ENCODE assay signal across 16 mouse cellular contexts in the genomic region with DNA sequence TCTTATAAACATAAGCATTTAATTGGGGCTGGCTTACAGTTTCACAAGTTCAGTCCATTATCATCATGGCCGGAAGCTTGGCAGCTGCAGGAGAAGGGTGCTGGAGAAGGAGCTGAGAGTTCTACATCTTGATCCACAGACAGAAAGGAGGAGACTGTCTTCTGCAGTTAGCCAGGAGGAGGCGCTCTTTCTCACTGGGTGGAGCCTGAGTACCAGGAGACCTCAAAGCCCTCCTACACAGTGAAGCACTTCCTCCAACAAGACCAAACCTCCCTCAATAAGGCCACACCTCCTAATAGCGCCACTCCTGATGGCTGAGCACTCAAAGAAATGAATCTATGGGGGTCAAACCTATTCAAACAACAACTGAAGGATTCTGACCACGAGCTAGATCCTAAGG. TPM values are rescaled to one million over a fixed set of nuclear protein-coding genes. Genes with fewer than 3 reads are reported as not detected.
DNase-seq lines count a peak whose midpoint lies in the region; ATAC-seq and TF ChIP-seq lines count a peak whose summit lies in the region.
"Had no signal": no experiment of that assay in that cellular context is flagged by ENCODE, and none has a peak within 500 bp of the region (broad histone marks: within the 10 kb centered on the region; RNA-seq: fewer than 3 reads in every experiment).

No protein-coding gene starts in this region.

- H3K27ac ChIP-seq in ES-Bruce4 (ENCODE audit: insufficient read depth, low read length) = peak overlapping the region; percentile 54
- H3K27ac ChIP-seq in liver, embryonic 13.5 days = peak overlapping the region; percentile 94
- H3K27ac ChIP-seq in neural tube, embryonic 15.5 days (replicated peaks) = no peak overlapping the region
- H3K27ac ChIP-seq: heart, embryonic 13.5 days; midbrain, embryonic 10.5 days had no signal

- DNase-seq in MEL-GATA-1-ER (ENCODE audit: extremely low read depth, low read depth) = peak; percentile 16
- DNase-seq in liver, embryonic 13.5 days = peak; percentile 45
- no peak for DNase-seq in layer of hippocampus, adult 9-11 months
- DNase-seq: adrenal gland, adult 2 months; cerebellum, adult 9-10 months; gastrocnemius, postnatal 36 days; kidney, adult 8-10 months; thymus, postnatal 25 days had no signal

- no peak overlapping the region; the same call in 1 of the 2 replicates for H3K4me2 ChIP-seq in liver, embryonic 13.5 days
- H3K4me2 ChIP-seq in neural tube, embryonic 15.5 days = no peak overlapping the region
- H3K4me2 ChIP-seq: heart, embryonic 13.5 days had no signal

- TF ChIP-seq POLR2A in ES-Bruce4 (IDR thresholded peaks at IDR 0.05; ENCODE audit: insufficient read depth, low read length) = no peak

- H3K9ac ChIP-seq in ES-Bruce4 (ENCODE audit: low read depth, poor library complexity, severe bottlenecking) = no peak overlapping the region
- H3K9ac ChIP-seq in liver, embryonic 13.5 days = no peak overlapping the region
- H3K9ac ChIP-seq in neural tube, embryonic 15.5 days (replicated peaks) = no peak overlapping the region
- H3K9ac ChIP-seq: heart, embryonic 13.5 days had no signal

- H3K27me3 ChIP-seq in megakaryocyte, embryonic 14.5 days (replicated peaks) = peaks cover 3% of the 10 kb centered on the region
- H3K27me3 ChIP-seq in ES-Bruce4 (ENCODE audit: control insufficient read depth, insufficient read depth, low read length, poor library complexity, severe bottlenecking) = no peaks in the 10 kb centered on the region
- H3K27me3 ChIP-seq in liver, embryonic 13.5 days = peaks cover 4% of the 10 kb centered on the region; the same call in 1 of the 2 replicates
- H3K27me3 ChIP-seq in neural tube, embryonic 15.5 days (replicated peaks) = no peaks in the 10 kb centered on the region

- H3K4me3 ChIP-seq in megakaryocyte, embryonic 14.5 days (replicated peaks) = peak overlapping the region; percentile 10
- no peak overlapping the region for H3K4me3 ChIP-seq in ES-Bruce4 (ENCODE audit: low read depth, low read length)
- no peak overlapping the region for H3K4me3 ChIP-seq in liver, embryonic 13.5 days (replicated peaks)
- no peak overlapping the region for H3K4me3 ChIP-seq in neural tube, embryonic 15.5 days (replicated peaks)
- H3K4me3 ChIP-seq: heart, embryonic 13.5 days; midbrain, embryonic 10.5 days; myocyte had no signal

- TF ChIP-seq CTCF in ES-Bruce4 (IDR thresholded peaks at IDR 0.05; ENCODE audit: low read depth, low read length) = peak; percentile 71

- H3K9me3 ChIP-seq in megakaryocyte, embryonic 14.5 days = no peaks in the 10 kb centered on the region
- no peaks in the 10 kb centered on the region for H3K9me3 ChIP-seq in ES-Bruce4 (replicated peaks; ENCODE audit: control insufficient read depth, insufficient read depth, low read length, poor library complexity, severe bottlenecking)
- H3K9me3 ChIP-seq in liver, embryonic 13.5 days (replicated peaks) = no peaks in the 10 kb centered on the region
- no peaks in the 10 kb centered on the region for H3K9me3 ChIP-seq in neural tube, embryonic 15.5 days (replicated peaks)
- H3K9me3 ChIP-seq: heart, embryonic 13.5 days; midbrain, embryonic 10.5 days had no signal

- 73% methylated on average over 4 of the region's 4 CpGs for WGBS in liver, embryonic 13.5 days (ENCODE audit: insufficient replicate concordance)
- 76% methylated on average over 4 of the region's 4 CpGs for WGBS in neural tube, embryonic 15.5 days

- TF ChIP-seq EP300 in ES-Bruce4 (IDR thresholded peaks at IDR 0.05; ENCODE audit: insufficient read depth, low read depth, low read length) = no peak

- H3K36me3 ChIP-seq in megakaryocyte, embryonic 14.5 days (replicated peaks; ENCODE audit: low read length) = peaks cover 20% of the 10 kb centered on the region
- H3K36me3 ChIP-seq in ES-Bruce4 (ENCODE audit: control insufficient read depth, insufficient read depth, low read length, poor library complexity, severe bottlenecking) = no peaks in the 10 kb centered on the region
- no peaks in the 10 kb centered on the region for H3K36me3 ChIP-seq in liver, embryonic 13.5 days
- no peaks in the 10 kb centered on the region for H3K36me3 ChIP-seq in neural tube, embryonic 15.5 days
- H3K36me3 ChIP-seq: heart, embryonic 13.5 days; midbrain, embryonic 10.5 days had no signal

- H3K4me1 ChIP-seq in megakaryocyte, embryonic 14.5 days = peaks cover 93% of the 10 kb centered on the region
- H3K4me1 ChIP-seq in ES-Bruce4 (ENCODE audit: control insufficient read depth, insufficient read depth, low read length) = peaks cover 4% of the 10 kb centered on the region
- peaks cover 67% of the 10 kb centered on the region for H3K4me1 ChIP-seq in liver, embryonic 13.5 days (replicated peaks)
- H3K4me1 ChIP-seq in neural tube, embryonic 15.5 days = no peaks in the 10 kb centered on the region

- no peak for ATAC-seq in megakaryocyte, adult 5-6 weeks (ENCODE audit: poor library complexity, severe bottlenecking)
- ATAC-seq in liver, embryonic 13.5 days (ENCODE audit: low read depth) = no peak
- ATAC-seq in neural tube, embryonic 15.5 days (ENCODE audit: low FRiP score) = no peak

RNA-seq across cellular contexts. Expression of a gene that starts 18.6 kb away (rescaled TPM):
- polyA plus RNA-seq in megakaryocyte, embryonic 14.5 days (2012; ENCODE audit: insufficient read depth, low replicate concordance) = 1.8 and 16.4 TPM in 2 replicates
- 0.11 TPM in 1 of 2 replicates, not detected in the other for total RNA-seq in megakaryocyte, adult 5-6 weeks (2015)
- under 0.01 TPM in 1 of 2 replicates, not detected in the other for total RNA-seq in megakaryocyte, adult 5-6 weeks (2017)
- polyA plus RNA-seq in ES-Bruce4 (2011; ENCODE audit: insufficient read depth, insufficient read length, low read depth, missing spikeins) = 1.9 and 2.7 TPM in 2 replicates
- polyA plus RNA-seq in liver, embryonic 13.5 days (2015; fragmentation: Nextera tagmentation; extraction: Ambion mirVana) = 0.10 and 0.15 TPM in 2 replicates
- 0.22 and 0.47 TPM in 2 replicates for polyA plus RNA-seq in neural tube, embryonic 15.5 days (2015; fragmentation: Nextera tagmentation; extraction: Ambion mirVana)
- total RNA-seq: hematopoietic stem cell, adult 5-6 weeks had no signal
